Mouse (Mus musculus): ENCODE measurements around the gene Cdr2l. TPM values are rescaled to one million over a fixed set of nuclear protein-coding genes. Genes with fewer than 3 reads are reported as not detected.

The Cdr2l gene
- polyA plus RNA-seq, 1 experiment from 2014 or later: 7.8 TPM

- Histone ChIP-seq H3K9ac (ENCODE audit: low read depth, low read length) (no peak overlapping the region), H3K27me3 (ENCODE audit: insufficient read depth, low read length) (no peaks in the 10 kb centered on the region), H3K36me3 (ENCODE audit: insufficient read depth, low read length) (0 out of 2 replicates have a peak, but pooled peaks cover 6% of the 10 kb centered on the region), H3K9me3 (replicated peaks; ENCODE audit: low read length) (no peaks in the 10 kb centered on the region), H3K4me3 (replicated peaks; ENCODE audit: low read depth, low read length) (no peak overlapping the region), H3K4me1 (replicated peaks; ENCODE audit: insufficient read depth, low read length) (peaks cover 8% of the 10 kb centered on the region; the same call in 1 of the 2 replicates), H3K4me2 (ENCODE audit: low read length) (no peak overlapping the region), H3K27ac (peak overlapping the region; percentile 42; the same call in 1 of the 2 replicates)
- no peak for DNase-seq (ENCODE audit: low spot score)
- ATAC-seq (replicated peaks; ENCODE audit: low FRiP score, low read depth): no peak
- 0 out of 2 replicates have a peak, but pooled peaks have one; percentile 22 for TF ChIP-seq CTCF (IDR thresholded peaks at IDR 0.05; ENCODE audit: low read depth)
- 77% methylated on average over 6 of the region's 6 CpGs for WGBS
These were observed 26.7 kb downstream of the Cdr2l start for GRCm38 (mm10) chr11:115408266-115408920.

GRCm38 (mm10) chr11:115409556-115409955, 27.8 kb downstream of the Cdr2l start:
- 88% methylated on average over 7 of the region's 7 CpGs for WGBS

GRCm38 (mm10) chr11:115419531-115420237, 38.0 kb downstream of the Cdr2l start, which contains the start of the genes Atp5h and Kctd2:
Gene Atp5h, minus strand, starts transcription at chr11:115419962.
Gene Kctd2, plus strand, starts transcription at chr11:115420128.
- Histone ChIP-seq H3K4me2 (ENCODE audit: low read length) (peak within 1 kb of the TSS; percentile 97), H3K9me3 (replicated peaks; ENCODE audit: low read length) (no peaks in the 10 kb centered on the region), H3K36me3 (ENCODE audit: insufficient read depth, low read length) (peaks cover 13% of the 10 kb centered on the region; the same call in 1 of the 2 replicates), H3K27me3 (ENCODE audit: insufficient read depth, low read length) (no peaks in the 10 kb centered on the region), H3K9ac (ENCODE audit: low read depth, low read length) (peak within 1 kb of the TSS; percentile 95), H3K4me1 (replicated peaks; ENCODE audit: insufficient read depth, low read length) (peaks cover 13% of the 10 kb centered on the region; the same call in 1 of the 2 replicates), H3K4me3 (replicated peaks; ENCODE audit: low read depth, low read length) (peak within 1 kb of the TSS; percentile 98), H3K27ac (peak within 1 kb of the TSS; percentile 86)
- no peak for TF ChIP-seq CTCF (IDR thresholded peaks at IDR 0.05; ENCODE audit: low read depth)
- ATAC-seq (replicated peaks; ENCODE audit: low FRiP score, low read depth): peak; percentile 97
- WGBS: under 1% methylated on average over 53 of the region's 56 CpGs
- DNase-seq (ENCODE audit: low spot score): peak; percentile 98

More at GRCm38 (mm10) chr11:115409556-115409955, 27.8 kb downstream of the Cdr2l start:
- Histone ChIP-seq H3K27me3 (ENCODE audit: insufficient read depth, low read length) (no peaks in the 10 kb centered on the region), H3K4me2 (ENCODE audit: low read length) (no peak overlapping the region), H3K4me3 (replicated peaks; ENCODE audit: low read depth, low read length) (no peak overlapping the region), H3K9ac (ENCODE audit: low read depth, low read length) (no peak overlapping the region), H3K27ac (no peak overlapping the region), H3K4me1 (replicated peaks; ENCODE audit: insufficient read depth, low read length) (peaks cover 4% of the 10 kb centered on the region; the same call in 1 of the 2 replicates), H3K36me3 (ENCODE audit: insufficient read depth, low read length) (0 out of 2 replicates have a peak, but pooled peaks cover 6% of the 10 kb centered on the region), H3K9me3 (replicated peaks; ENCODE audit: low read length) (no peaks in the 10 kb centered on the region)
- DNase-seq (ENCODE audit: low spot score): no peak
- no peak for ATAC-seq (replicated peaks; ENCODE audit: low FRiP score, low read depth)
- no peak for TF ChIP-seq CTCF (IDR thresholded peaks at IDR 0.05; ENCODE audit: low read depth)

GRCm38 (mm10) chr11:115420336-115421190, 38.8 kb downstream of the Cdr2l start:
- ATAC-seq (replicated peaks; ENCODE audit: low FRiP score, low read depth) (peak; percentile 67), DNase-seq (ENCODE audit: low spot score) (peak; percentile 69)
- peaks cover 13% of the 10 kb centered on the region; the same call in 1 of the 2 replicates for H3K4me1 ChIP-seq (replicated peaks; ENCODE audit: insufficient read depth, low read length)
- H3K36me3 ChIP-seq (ENCODE audit: insufficient read depth, low read length): peaks cover 21% of the 10 kb centered on the region; the same call in 1 of the 2 replicates
- peak overlapping the region; percentile 97 for H3K4me2 ChIP-seq (ENCODE audit: low read length)
- H3K27ac ChIP-seq: peak overlapping the region; percentile 86
- under 1% methylated on average over 45 of the region's 45 CpGs for WGBS
- no peaks in the 10 kb centered on the region for H3K27me3 ChIP-seq (ENCODE audit: insufficient read depth, low read length)
- peak overlapping the region; percentile 98 for H3K4me3 ChIP-seq (replicated peaks; ENCODE audit: low read depth, low read length)
- peak; percentile 14; the same call in 1 of the 2 replicates for TF ChIP-seq CTCF (IDR thresholded peaks at IDR 0.05; ENCODE audit: low read depth)
- peak overlapping the region; percentile 95 for H3K9ac ChIP-seq (ENCODE audit: low read depth, low read length)
- H3K9me3 ChIP-seq (replicated peaks; ENCODE audit: low read length): no peaks in the 10 kb centered on the region

GRCm38 (mm10) chr11:115421328-115421727, 39.6 kb downstream of the Cdr2l start:
- peak overlapping the region; percentile 98; the same call in 1 of the 2 replicates for H3K4me3 ChIP-seq (replicated peaks; ENCODE audit: low read depth, low read length)
- H3K36me3 ChIP-seq (ENCODE audit: insufficient read depth, low read length): peaks cover 18% of the 10 kb centered on the region; the same call in 1 of the 2 replicates
- H3K4me1 ChIP-seq (replicated peaks; ENCODE audit: insufficient read depth, low read length): peaks cover 13% of the 10 kb centered on the region; the same call in 1 of the 2 replicates
- peak overlapping the region; percentile 97 for H3K4me2 ChIP-seq (ENCODE audit: low read length)
- DNase-seq (ENCODE audit: low spot score): no peak
- TF ChIP-seq CTCF (IDR thresholded peaks at IDR 0.05; ENCODE audit: low read depth): no peak
- H3K9me3 ChIP-seq (replicated peaks; ENCODE audit: low read length): no peaks in the 10 kb centered on the region
- 0 out of 2 replicates have a peak overlapping the region, but pooled peaks have one; percentile 27 for H3K9ac ChIP-seq (ENCODE audit: low read depth, low read length)
- H3K27ac ChIP-seq: no peak overlapping the region
- WGBS: 41% methylated on average over 1 of the region's 1 CpGs
- H3K27me3 ChIP-seq (ENCODE audit: insufficient read depth, low read length): no peaks in the 10 kb centered on the region
- no peak for ATAC-seq (replicated peaks; ENCODE audit: low FRiP score, low read depth)
